Mouse (Mus musculus): ENCODE results near the gene Fmn2. TPM values are rescaled to one million over a fixed set of nuclear protein-coding genes. Genes with fewer than 3 reads are reported as not detected.

Gene Fmn2
- total and polyA plus RNA-seq, 2 experiments from 2014 or later: 8.2 to 19.9 TPM

DNA sequence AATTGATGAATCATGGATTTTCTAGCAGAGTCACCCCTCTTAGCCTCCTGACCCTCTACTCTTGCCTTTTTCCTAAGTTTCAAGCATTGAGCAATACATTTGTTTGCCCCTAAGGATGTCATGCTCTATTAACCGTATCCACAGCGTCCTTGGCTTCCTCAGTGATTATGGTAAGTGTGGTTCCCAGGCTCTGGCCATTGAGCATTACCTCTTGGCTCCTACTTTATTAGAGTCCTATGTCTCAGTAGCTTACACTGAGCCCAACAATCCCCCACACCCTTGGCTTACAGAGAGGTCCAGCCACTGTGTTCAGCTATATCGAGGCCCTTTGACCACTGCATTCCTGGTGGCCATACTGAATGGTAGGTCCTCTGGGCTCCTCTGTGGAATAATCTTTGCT, 265.2 kb downstream of the Fmn2 start:
- 80% methylated on average over 3 of the region's 3 CpGs for WGBS

GRCm38 (mm10) chr1:174771871-174772281, 270.3 kb downstream of the Fmn2 start:
- Histone ChIP-seq H3K4me2 (ENCODE audit: low read depth, low read length, poor library complexity, severe bottlenecking) (no peak overlapping the region), H3K9me3 (ENCODE audit: low read length) (no peaks in the 10 kb centered on the region), H3K27ac (ENCODE audit: low read depth, low read length) (no peak overlapping the region), H3K4me3 (ENCODE audit: low read depth, low read length) (no peak overlapping the region), H3K27me3 (ENCODE audit: insufficient read depth, low read length) (no peaks in the 10 kb centered on the region), H3K9ac (replicated peaks; ENCODE audit: low read length, poor library complexity, severe bottlenecking) (no peak overlapping the region), H3K36me3 (ENCODE audit: insufficient read depth, low read length) (no peaks in the 10 kb centered on the region), H3K4me1 (ENCODE audit: insufficient read depth, low read length) (no peaks in the 10 kb centered on the region)
- DNase-seq (ENCODE audit: low spot score): no peak
- no peak for ATAC-seq (ENCODE audit: low FRiP score)
- no peak for TF ChIP-seq CTCF (IDR thresholded peaks at IDR 0.05)
- 81% methylated on average over 4 of the region's 4 CpGs for whole genome bisulfite sequencing

More for the DNA sequence above, 265.2 kb downstream of the Fmn2 start:
- Histone ChIP-seq H3K27ac (ENCODE audit: low read depth, low read length) (no peak overlapping the region), H3K9me3 (ENCODE audit: low read length) (no peaks in the 10 kb centered on the region), H3K27me3 (ENCODE audit: insufficient read depth, low read length) (no peaks in the 10 kb centered on the region), H3K4me3 (ENCODE audit: low read depth, low read length) (no peak overlapping the region), H3K4me1 (ENCODE audit: insufficient read depth, low read length) (no peaks in the 10 kb centered on the region), H3K36me3 (ENCODE audit: insufficient read depth, low read length) (no peaks in the 10 kb centered on the region), H3K4me2 (ENCODE audit: low read depth, low read length, poor library complexity, severe bottlenecking) (no peak overlapping the region), H3K9ac (replicated peaks; ENCODE audit: low read length, poor library complexity, severe bottlenecking) (no peak overlapping the region)
- no peak for DNase-seq (ENCODE audit: low spot score)
- no peak for TF ChIP-seq CTCF (IDR thresholded peaks at IDR 0.05)
- no peak for ATAC-seq (ENCODE audit: low FRiP score)

DNA sequence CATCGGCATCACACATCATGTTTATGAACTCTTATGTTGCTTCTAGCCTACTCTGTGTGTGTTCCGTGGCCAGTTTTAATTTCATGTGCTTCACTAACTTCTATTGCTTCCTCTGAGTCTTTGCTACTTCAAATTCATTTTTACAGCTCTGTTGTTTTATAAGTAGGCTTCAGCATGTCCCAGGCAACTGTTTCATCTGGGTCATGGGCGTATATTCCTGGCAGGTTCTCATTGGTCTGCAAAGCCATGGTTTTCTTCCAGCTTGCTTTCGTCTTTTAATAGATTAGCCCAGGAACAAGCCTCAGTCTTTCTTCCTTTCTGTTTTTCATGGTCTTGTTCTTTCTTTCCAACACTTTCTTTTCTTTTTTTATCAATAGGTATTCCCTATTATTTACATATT, 279.4 kb downstream of the Fmn2 start:
- TF ChIP-seq CTCF (IDR thresholded peaks at IDR 0.05): no peak
- Histone ChIP-seq H3K27me3 (ENCODE audit: insufficient read depth, low read length) (no peaks in the 10 kb centered on the region), H3K36me3 (ENCODE audit: insufficient read depth, low read length) (no peaks in the 10 kb centered on the region), H3K4me2 (ENCODE audit: low read depth, low read length, poor library complexity, severe bottlenecking) (no peak overlapping the region), H3K27ac (ENCODE audit: low read depth, low read length) (no peak overlapping the region), H3K4me1 (ENCODE audit: insufficient read depth, low read length) (no peaks in the 10 kb centered on the region), H3K4me3 (ENCODE audit: low read depth, low read length) (no peak overlapping the region), H3K9ac (replicated peaks; ENCODE audit: low read length, poor library complexity, severe bottlenecking) (no peak overlapping the region), H3K9me3 (ENCODE audit: low read length) (no peaks in the 10 kb centered on the region)
- WGBS: 96% methylated on average over 4 of the region's 4 CpGs
- DNase-seq (ENCODE audit: low spot score): no peak
- ATAC-seq (ENCODE audit: low FRiP score): no peak

DNA sequence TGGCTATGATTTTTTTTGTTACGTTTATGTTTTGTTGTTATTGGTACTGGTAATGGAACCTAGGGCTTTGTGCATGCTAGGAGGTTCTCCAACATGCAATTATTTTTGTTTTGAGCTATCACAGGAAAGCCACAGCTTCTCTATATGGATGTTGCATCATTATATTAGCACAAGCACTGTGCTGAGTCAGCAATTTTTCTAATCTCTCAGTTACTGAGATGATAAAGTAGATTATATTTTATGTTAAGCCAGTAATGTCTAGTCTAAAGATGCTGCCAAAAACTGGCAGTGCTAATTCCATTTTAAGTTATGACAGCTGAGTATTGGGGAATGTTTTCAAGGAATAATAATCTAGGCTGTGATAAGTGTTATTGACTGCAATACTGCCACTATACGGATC, 287.0 kb downstream of the Fmn2 start:
- TF ChIP-seq CTCF (IDR thresholded peaks at IDR 0.05): no peak
- 91% methylated on average over 2 of the region's 2 CpGs for WGBS
- H3K4me3 ChIP-seq (ENCODE audit: low read depth, low read length): no peak overlapping the region

GRCm38 (mm10) chr1:174811846-174812245, 310.2 kb downstream of the Fmn2 start:
- DNase-seq (ENCODE audit: low spot score) (no peak), ATAC-seq (ENCODE audit: low FRiP score) (no peak)
- no peak overlapping the region for H3K9ac ChIP-seq (replicated peaks; ENCODE audit: low read length, poor library complexity, severe bottlenecking)
- no peaks in the 10 kb centered on the region for H3K4me1 ChIP-seq (ENCODE audit: insufficient read depth, low read length)
- no peaks in the 10 kb centered on the region for H3K27me3 ChIP-seq (ENCODE audit: insufficient read depth, low read length)
- H3K4me3 ChIP-seq (ENCODE audit: low read depth, low read length): no peak overlapping the region
- no peak for TF ChIP-seq CTCF (IDR thresholded peaks at IDR 0.05)
- 90% methylated on average over 4 of the region's 4 CpGs for WGBS
- H3K36me3 ChIP-seq (ENCODE audit: insufficient read depth, low read length): no peaks in the 10 kb centered on the region
- no peak overlapping the region for H3K4me2 ChIP-seq (ENCODE audit: low read depth, low read length, poor library complexity, severe bottlenecking)
- H3K27ac ChIP-seq (ENCODE audit: low read depth, low read length): no peak overlapping the region
- no peaks in the 10 kb centered on the region for H3K9me3 ChIP-seq (ENCODE audit: low read length)

More for the DNA sequence above, 287.0 kb downstream of the Fmn2 start:
- Histone ChIP-seq H3K4me1 (ENCODE audit: insufficient read depth, low read length) (no peaks in the 10 kb centered on the region), H3K36me3 (ENCODE audit: insufficient read depth, low read length) (no peaks in the 10 kb centered on the region), H3K27me3 (ENCODE audit: insufficient read depth, low read length) (no peaks in the 10 kb centered on the region), H3K9me3 (ENCODE audit: low read length) (no peaks in the 10 kb centered on the region), H3K9ac (replicated peaks; ENCODE audit: low read length, poor library complexity, severe bottlenecking) (no peak overlapping the region), H3K27ac (ENCODE audit: low read depth, low read length) (no peak overlapping the region), H3K4me2 (ENCODE audit: low read depth, low read length, poor library complexity, severe bottlenecking) (no peak overlapping the region)
- ATAC-seq (ENCODE audit: low FRiP score) (no peak), DNase-seq (ENCODE audit: low spot score) (no peak)

DNA sequence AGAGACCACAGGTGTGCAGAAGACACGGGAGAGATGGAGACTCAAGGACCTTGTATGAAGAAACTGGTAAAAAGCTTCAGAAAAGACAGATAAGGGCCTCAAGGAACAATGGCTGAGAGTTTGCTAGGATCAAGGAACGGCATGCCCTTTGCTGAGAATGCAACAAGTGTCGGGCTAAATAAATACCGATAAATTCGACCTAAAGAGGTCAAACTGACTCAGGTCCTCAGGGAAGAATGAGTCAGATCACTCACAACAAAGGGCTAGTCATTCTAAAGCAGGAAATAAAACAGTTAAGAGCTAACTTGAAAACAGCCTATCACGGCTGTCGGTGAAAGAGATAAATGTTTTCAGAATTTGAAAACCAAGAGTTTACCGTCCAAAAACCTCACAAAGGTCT, 324.9 kb downstream of the Fmn2 start:
- H3K4me1 ChIP-seq (ENCODE audit: insufficient read depth, low read length): no peaks in the 10 kb centered on the region
- WGBS: 68% methylated on average over 8 of the region's 8 CpGs
- H3K4me3 ChIP-seq (ENCODE audit: low read depth, low read length): no peak overlapping the region
- peaks cover 3% of the 10 kb centered on the region; the same call in 1 of the 2 replicates for H3K36me3 ChIP-seq (ENCODE audit: insufficient read depth, low read length)
- H3K9me3 ChIP-seq (ENCODE audit: low read length): no peaks in the 10 kb centered on the region
- no peak overlapping the region for H3K9ac ChIP-seq (replicated peaks; ENCODE audit: low read length, poor library complexity, severe bottlenecking)
- no peak overlapping the region for H3K4me2 ChIP-seq (ENCODE audit: low read depth, low read length, poor library complexity, severe bottlenecking)
- TF ChIP-seq CTCF (IDR thresholded peaks at IDR 0.05): no peak
- ATAC-seq (ENCODE audit: low FRiP score) (no peak), DNase-seq (ENCODE audit: low spot score) (no peak)
- H3K27ac ChIP-seq (ENCODE audit: low read depth, low read length): no peak overlapping the region
- H3K27me3 ChIP-seq (ENCODE audit: insufficient read depth, low read length): no peaks in the 10 kb centered on the region
